Mouse (Mus musculus) layer of hippocampus, postnatal 14 days (tissue): ENCODE measurements around the gene Zc3h15. TPM values are rescaled to one million over a fixed set of nuclear protein-coding genes. Genes with fewer than 3 reads are reported as not detected.
"Not testable (repeated sequence)": the region's sequence is repeated elsewhere in the genome, so short reads cannot be mapped to it uniquely, and the experiment has no call there.

Experiments used
- DNase-seq, 2 experiments: peaks; one replicate each; pipeline ENCODE4 v3.0.0; 2021 to 2022; ENCODE audit warnings: low spot score in 2 of 2, mixed read lengths in 1 of 2
- total RNA-seq, 2 experiments: library from RNA; stranded (reverse); gene quantifications; 2 replicates each; pipeline ENCODE4 v1.2.3; 2021

Gene Zc3h15
- total RNA-seq, 2 experiments from 2014 or later: 122 to 125 TPM

- DNase-seq: no peak
Observed at GRCm38 (mm10) chr2:83709896-83710524, 65.8 kb downstream of the Zc3h15 start.

GRCm38 (mm10) chr2:83713281-83713680, 69.0 kb downstream of the Zc3h15 start:
- DNase-seq: not testable (repeated sequence)

GRCm38 (mm10) chr2:83713946-83714345, 69.7 kb downstream of the Zc3h15 start:
- no peak for DNase-seq

Other genes with a start within 250 kb of the Zc3h15 start
- 10 to 100 TPM; 48.5 to 69.0 TPM for gene Itgav, start 80.0 kb downstream of the Zc3h15 start, total RNA-seq
- gene Fam171b, start 168.2 kb downstream of the Zc3h15 start, total RNA-seq: 100 to 1,000 TPM; 189 to 197 TPM